Mouse (Mus musculus) bone marrow macrophage, adult 2 months (primary cell): ENCODE results near the gene Abhd17a. TPM values are rescaled to one million over a fixed set of nuclear protein-coding genes. Genes with fewer than 3 reads are reported as not detected.

Experiments
- H3K27ac ChIP-seq: 2 replicates; pipeline ENCODE4 v1.5.1; 2012; ENCODE audit warnings: low read depth, low read length; ENCODE audit not compliant: insufficient read depth
- H3K4me1 ChIP-seq: 2 replicates; pipeline ENCODE4 v1.6.1; 2012; ENCODE audit warnings: low read length; ENCODE audit not compliant: control insufficient read depth, insufficient read depth
- H3K4me3 ChIP-seq: 2 replicates; pipeline ENCODE4 v1.5.1; 2012; ENCODE audit warnings: mild to moderate bottlenecking, low read length, moderate library complexity; ENCODE audit not compliant: insufficient read depth
- CTCF ChIP-seq: IDR thresholded peaks from 2 replicates; pipeline ENCODE4 v1.5.1; 2012; ENCODE audit warnings: low read depth, mild to moderate bottlenecking, low read length, moderate library complexity
- POLR2A ChIP-seq: IDR thresholded peaks from 2 replicates; pipeline ENCODE4 v1.6.1; 2012; ENCODE audit warnings: mild to moderate bottlenecking, low read depth, low read length, borderline replicate concordance
- polyA plus RNA-seq: library from polyadenylated mRNA; stranded (reverse); fragments of >200 nt; gene quantifications from 2 replicates; pipeline ENCODE4 v1.2.4, GENCODE M21; 2012; ENCODE audit not compliant: missing spikeins, insufficient read depth, insufficient read length

Abhd17a gene
- polyA plus RNA-seq, 1 experiment, result 63.2 TPM

GRCm38 (mm10) chr10:80589127-80589878 is 838 bp downstream of the Abhd17a start:
- H3K4me3 ChIP-seq, result peak overlapping the region; percentile 74
- H3K4me1 ChIP-seq, result peaks cover 18% of the 10 kb centered on the region
- H3K27ac ChIP-seq, result peak overlapping the region; percentile 7; the same call in 1 of the 2 replicates

GRCm38 (mm10) chr10:80587305-80587657 is 2.9 kb downstream of the Abhd17a start:
- H3K4me3 ChIP-seq, result 0 out of 2 replicates have a peak overlapping the region, but pooled peaks have one; percentile 12
- H3K4me1 ChIP-seq, result peaks cover 18% of the 10 kb centered on the region
- TF ChIP-seq CTCF (no peak), POLR2A (no peak)
- H3K27ac ChIP-seq, result 0 out of 2 replicates have a peak overlapping the region, but pooled peaks have one; percentile 10

More at GRCm38 (mm10) chr10:80589127-80589878, 838 bp downstream of the Abhd17a start:
- no peak for TF ChIP-seq POLR2A
- no peak for TF ChIP-seq CTCF

- 0 out of 2 replicates have a peak overlapping the region, but pooled peaks have one; percentile 12 for H3K4me3 ChIP-seq
- TF ChIP-seq POLR2A (no peak), CTCF (no peak)
- H3K4me1 ChIP-seq, result peaks cover 18% of the 10 kb centered on the region
- H3K27ac ChIP-seq, result 0 out of 2 replicates have a peak overlapping the region, but pooled peaks have one; percentile 10
Measured at GRCm38 (mm10) chr10:80586407-80587304, 3.5 kb downstream of the Abhd17a start.

GRCm38 (mm10) chr10:80585581-80585980 is 4.6 kb downstream of the Abhd17a start:
- TF ChIP-seq POLR2A (no peak), CTCF (no peak)
- Histone ChIP-seq H3K4me3 (no peak overlapping the region), H3K4me1 (peaks cover 18% of the 10 kb centered on the region), H3K27ac (no peak overlapping the region)

GRCm38 (mm10) chr10:80584642-80585552 is 5.2 kb downstream of the Abhd17a start:
- TF ChIP-seq CTCF (no peak), POLR2A (no peak)
- Histone ChIP-seq H3K27ac (no peak overlapping the region), H3K4me3 (no peak overlapping the region), H3K4me1 (peaks cover 18% of the 10 kb centered on the region)

GRCm38 (mm10) chr10:80584045-80584488 is 6.1 kb downstream of the Abhd17a start:
- H3K4me3 ChIP-seq, result no peak overlapping the region
- H3K27ac ChIP-seq, result no peak overlapping the region
- peaks cover 21% of the 10 kb centered on the region for H3K4me1 ChIP-seq
- TF ChIP-seq POLR2A (no peak), CTCF (no peak)

- H3K4me1 ChIP-seq, result peaks cover 18% of the 10 kb centered on the region
Measured at GRCm38 (mm10) chr10:80583047-80583446, 7.1 kb downstream of the Abhd17a start.

GRCm38 (mm10) chr10:80578911-80579310 is 11.2 kb downstream of the Abhd17a start:
- no peak for TF ChIP-seq POLR2A
- no peak for TF ChIP-seq CTCF
- H3K27ac ChIP-seq, result 0 out of 2 replicates have a peak overlapping the region, but pooled peaks have one; percentile 3
- H3K4me1 ChIP-seq, result peaks cover 17% of the 10 kb centered on the region
- peak overlapping the region; percentile 90 for H3K4me3 ChIP-seq

More at GRCm38 (mm10) chr10:80583047-80583446, 7.1 kb downstream of the Abhd17a start:
- TF ChIP-seq POLR2A (no peak), CTCF (no peak)
- Histone ChIP-seq H3K4me3 (no peak overlapping the region), H3K27ac (no peak overlapping the region)
